Mouse (Mus musculus): ENCODE data around the gene Cir1. TPM values are rescaled to one million over a fixed set of nuclear protein-coding genes. Genes with fewer than 3 reads are reported as not detected.

Gene Cir1
- polyA plus RNA-seq, 2 experiments, result 13.8 to 20.5 TPM

GRCm38 (mm10) chr2:73271459-73272161, 40.9 kb downstream of the Cir1 start, which contains the start of gene Sp9:
Gene Sp9, plus strand, starts transcription at chr2:73271925.
- WGBS (ENCODE audit: insufficient replicate concordance), result 1% methylated on average over 47 of the region's 48 CpGs
- Histone ChIP-seq H3K27ac (no peak within 1 kb of the TSS), H3K4me3 (ENCODE audit: insufficient read depth in 1 of 2, low read depth in 2 of 2, low read length in 2 of 2) (peak within 1 kb of the TSS; percentile 25 to 41), H3K9me3 (ENCODE audit: control insufficient read depth, low read length) (no peaks in the 10 kb centered on the region), H3K36me3 (replicated peaks; ENCODE audit: control insufficient read depth, insufficient read depth, low read depth) (no peaks in the 10 kb centered on the region), H3K27me3 (ENCODE audit: control insufficient read depth, insufficient read depth, low read length) (peaks cover 94% of the 10 kb centered on the region), H3K4me2 (ENCODE audit: low read depth) (peak within 1 kb of the TSS; percentile 54), H3K4me1 (replicated peaks; ENCODE audit: control insufficient read depth in 2 of 2, insufficient read depth in 2 of 2, low read length in 1 of 2) (peaks cover 0 to 5% of the 10 kb centered on the region in 2 experiments; a peak in 3 of 4 replicates), H3K9ac (replicated peaks) (no peak within 1 kb of the TSS)
- no peak for TF ChIP-seq CTCF (IDR thresholded peaks at IDR 0.05; ENCODE audit: low read depth)
- TF ChIP-seq EP300 (IDR thresholded peaks at IDR 0.05; ENCODE audit: low read depth), result no peak
- ATAC-seq (ENCODE audit: insufficient read depth) (no peak), DNase-seq (ENCODE audit: low read depth in 3 of 3, low spot score in 3 of 3) (no peak)

GRCm38 (mm10) chr2:73270593-73271458, 41.7 kb downstream of the Cir1 start:
- Histone ChIP-seq H3K4me1 (replicated peaks; ENCODE audit: control insufficient read depth in 2 of 2, insufficient read depth in 2 of 2, low read length in 1 of 2) (peaks cover 0 to 5% of the 10 kb centered on the region in 2 experiments; a peak in 3 of 4 replicates), H3K4me3 (ENCODE audit: insufficient read depth in 1 of 2, low read depth in 2 of 2, low read length in 2 of 2) (no peak overlapping the region), H3K4me2 (ENCODE audit: low read depth) (no peak overlapping the region), H3K27ac (no peak overlapping the region), H3K9me3 (ENCODE audit: control insufficient read depth, low read length) (no peaks in the 10 kb centered on the region), H3K36me3 (replicated peaks; ENCODE audit: control insufficient read depth, insufficient read depth, low read depth) (no peaks in the 10 kb centered on the region), H3K27me3 (ENCODE audit: control insufficient read depth, insufficient read depth, low read length) (peaks cover 93% of the 10 kb centered on the region), H3K9ac (replicated peaks) (no peak overlapping the region)
- DNase-seq (ENCODE audit: low read depth in 3 of 3, low spot score in 3 of 3), result no peak
- ATAC-seq (ENCODE audit: insufficient read depth), result no peak
- WGBS (ENCODE audit: insufficient replicate concordance), result 2% methylated on average over 38 of the region's 38 CpGs
- TF ChIP-seq EP300 (IDR thresholded peaks at IDR 0.05; ENCODE audit: low read depth) (no peak), CTCF (IDR thresholded peaks at IDR 0.05; ENCODE audit: low read depth) (0 out of 2 replicates have a peak, but pooled peaks have one; percentile 7)

- no peak overlapping the region for H3K27ac ChIP-seq
- no peaks in the 10 kb centered on the region for H3K36me3 ChIP-seq (replicated peaks; ENCODE audit: control insufficient read depth, insufficient read depth, low read depth)
- no peaks in the 10 kb centered on the region for H3K9me3 ChIP-seq (ENCODE audit: control insufficient read depth, low read length)
- no peak overlapping the region for H3K9ac ChIP-seq (replicated peaks)
- peaks cover 96% of the 10 kb centered on the region for H3K27me3 ChIP-seq (ENCODE audit: control insufficient read depth, insufficient read depth, low read length)
- H3K4me2 ChIP-seq (ENCODE audit: low read depth), result no peak overlapping the region
- WGBS (ENCODE audit: insufficient replicate concordance), result 2% methylated on average over 14 of the region's 14 CpGs
- DNase-seq (ENCODE audit: low read depth in 3 of 3, low spot score in 3 of 3) (no peak), ATAC-seq (ENCODE audit: insufficient read depth) (no peak)
- H3K4me3 ChIP-seq (ENCODE audit: insufficient read depth in 1 of 2, low read depth in 2 of 2, low read length in 2 of 2), result no peak overlapping the region
- TF ChIP-seq EP300 (IDR thresholded peaks at IDR 0.05; ENCODE audit: low read depth) (no peak), CTCF (IDR thresholded peaks at IDR 0.05; ENCODE audit: low read depth) (no peak)
- peaks cover 0 to 5% of the 10 kb centered on the region in 2 experiments; a peak in 3 of 4 replicates for H3K4me1 ChIP-seq (replicated peaks; ENCODE audit: control insufficient read depth in 2 of 2, insufficient read depth in 2 of 2, low read length in 1 of 2)
Observed at GRCm38 (mm10) chr2:73270071-73270592, 42.4 kb downstream of the Cir1 start.

GRCm38 (mm10) chr2:73269666-73270065, 42.8 kb downstream of the Cir1 start:
- Histone ChIP-seq H3K4me1 (replicated peaks; ENCODE audit: control insufficient read depth in 2 of 2, insufficient read depth in 2 of 2, low read length in 1 of 2) (peaks cover 0 to 5% of the 10 kb centered on the region in 2 experiments; a peak in 3 of 4 replicates), H3K4me2 (ENCODE audit: low read depth) (no peak overlapping the region), H3K4me3 (ENCODE audit: insufficient read depth in 1 of 2, low read depth in 2 of 2, low read length in 2 of 2) (no peak overlapping the region), H3K9me3 (ENCODE audit: control insufficient read depth, low read length) (no peaks in the 10 kb centered on the region), H3K9ac (replicated peaks) (no peak overlapping the region), H3K27me3 (ENCODE audit: control insufficient read depth, insufficient read depth, low read length) (peaks cover 97% of the 10 kb centered on the region), H3K27ac (no peak overlapping the region), H3K36me3 (replicated peaks; ENCODE audit: control insufficient read depth, insufficient read depth, low read depth) (no peaks in the 10 kb centered on the region)
- ATAC-seq (ENCODE audit: insufficient read depth) (no peak), DNase-seq (ENCODE audit: low read depth in 3 of 3, low spot score in 3 of 3) (no peak)
- 1% methylated on average over 17 of the region's 17 CpGs for WGBS (ENCODE audit: insufficient replicate concordance)
- TF ChIP-seq EP300 (IDR thresholded peaks at IDR 0.05; ENCODE audit: low read depth) (no peak), CTCF (IDR thresholded peaks at IDR 0.05; ENCODE audit: low read depth) (no peak)
